ENCODE assay signal across 11 mouse cellular contexts in genomic region chr5:115799895-115800232, GRCm38 (mm10). TPM values are rescaled to one million over a fixed set of nuclear protein-coding genes. Genes with fewer than 3 reads are reported as not detected.
DNase-seq lines count a peak whose midpoint lies in the region; ATAC-seq and TF ChIP-seq lines count a peak whose summit lies in the region.
"Had no signal": no experiment of that assay in that cellular context is flagged by ENCODE, and none has a peak within 500 bp of the region (broad histone marks: within the 10 kb centered on the region; RNA-seq: fewer than 3 reads in every experiment).

No protein-coding gene starts in this region.

- no peak overlapping the region for H3K27ac ChIP-seq in hindbrain, embryonic 12.5 days
- no peak overlapping the region for H3K27ac ChIP-seq in hindbrain, embryonic 11.5 days (ENCODE audit: low read depth, low read length)
- H3K27ac ChIP-seq in liver, embryonic 13.5 days = no peak overlapping the region
- H3K27ac ChIP-seq in left cerebral cortex, adult 2 months = no peak overlapping the region
- H3K27ac ChIP-seq: limb, embryonic 10.5 days; neural tube, embryonic 12.5 days had no signal

- TF ChIP-seq CTCF in left cerebral cortex, adult 2 months (IDR thresholded peaks at IDR 0.05) = no peak

- H3K4me3 ChIP-seq in hindbrain, embryonic 12.5 days = no peak overlapping the region
- no peak overlapping the region for H3K4me3 ChIP-seq in hindbrain, embryonic 11.5 days (ENCODE audit: low read depth, low read length)
- no peak overlapping the region for H3K4me3 ChIP-seq in liver, embryonic 13.5 days (replicated peaks)
- H3K4me3 ChIP-seq in left cerebral cortex, adult 2 months = no peak overlapping the region; the same call in 1 of the 2 replicates
- H3K4me3 ChIP-seq: erythroblast, embryonic 14.5 days; limb, embryonic 10.5 days; neural tube, embryonic 12.5 days had no signal

- ATAC-seq in hindbrain, embryonic 12.5 days (ENCODE audit: low FRiP score) = no peak
- ATAC-seq in hindbrain, embryonic 11.5 days (ENCODE audit: low FRiP score) = no peak
- no peak for ATAC-seq in liver, embryonic 13.5 days (ENCODE audit: low read depth)
- no peak for ATAC-seq in erythroblast, adult 5-6 weeks (replicated peaks; ENCODE audit: low FRiP score, poor library complexity, severe bottlenecking)

- intact Hi-C loops in left cerebral cortex, adult 2 months (cut with DNase I) = no loop called here

- 38% methylated on average over 4 of the region's 4 CpGs for WGBS in hindbrain, embryonic 12.5 days
- 55% methylated on average over 4 of the region's 4 CpGs for WGBS in hindbrain, embryonic 11.5 days
- WGBS in liver, embryonic 13.5 days (ENCODE audit: insufficient replicate concordance) = 45% methylated on average over 4 of the region's 4 CpGs

- H3K36me3 ChIP-seq in hindbrain, embryonic 12.5 days = no peaks in the 10 kb centered on the region
- no peaks in the 10 kb centered on the region for H3K36me3 ChIP-seq in hindbrain, embryonic 11.5 days (ENCODE audit: control insufficient read depth, insufficient read depth, low read length)
- H3K36me3 ChIP-seq in liver, embryonic 13.5 days = no peaks in the 10 kb centered on the region
- H3K36me3 ChIP-seq: limb, embryonic 10.5 days; neural tube, embryonic 12.5 days had no signal

- no peak for DNase-seq in hindbrain, embryonic 11.5 days (ENCODE audit: low spot score)
- peak; percentile 5 for DNase-seq in thymus, postnatal 25 days
- DNase-seq in thymus, postnatal 0 days (ENCODE audit: low spot score) = no peak
- no peak for DNase-seq in liver, embryonic 13.5 days
- no peak for DNase-seq in left cerebral cortex, adult 2 months (ENCODE audit: extremely low spot score in 1 of 2, low spot score in 2 of 2)
- DNase-seq: gastrocnemius, postnatal 10 days had no signal

- H3K4me1 ChIP-seq in hindbrain, embryonic 12.5 days = no peaks in the 10 kb centered on the region
- H3K4me1 ChIP-seq in hindbrain, embryonic 11.5 days (replicated peaks; ENCODE audit: control insufficient read depth, insufficient read depth, low read length) = no peaks in the 10 kb centered on the region
- H3K4me1 ChIP-seq in liver, embryonic 13.5 days (replicated peaks) = no peaks in the 10 kb centered on the region; the same call in 1 of the 2 replicates
- H3K4me1 ChIP-seq: limb, embryonic 10.5 days; neural tube, embryonic 12.5 days had no signal

- 0 out of 2 replicates have a peak overlapping the region, but pooled peaks have one; percentile 6 for H3K4me2 ChIP-seq in hindbrain, embryonic 12.5 days (replicated peaks)
- H3K4me2 ChIP-seq in hindbrain, embryonic 11.5 days (replicated peaks; ENCODE audit: low read depth, low read length) = no peak overlapping the region
- H3K4me2 ChIP-seq in liver, embryonic 13.5 days = peak overlapping the region; percentile 29; the same call in 1 of the 2 replicates
- H3K4me2 ChIP-seq: neural tube, embryonic 12.5 days had no signal

- no peaks in the 10 kb centered on the region for H3K9me3 ChIP-seq in hindbrain, embryonic 12.5 days (replicated peaks)
- no peaks in the 10 kb centered on the region for H3K9me3 ChIP-seq in hindbrain, embryonic 11.5 days (ENCODE audit: control insufficient read depth, low read length)
- no peaks in the 10 kb centered on the region for H3K9me3 ChIP-seq in liver, embryonic 13.5 days (replicated peaks)
- H3K9me3 ChIP-seq: limb, embryonic 10.5 days; neural tube, embryonic 12.5 days had no signal

- no peak overlapping the region for H3K9ac ChIP-seq in hindbrain, embryonic 12.5 days
- H3K9ac ChIP-seq in hindbrain, embryonic 11.5 days (ENCODE audit: low read depth, low read length) = no peak overlapping the region
- H3K9ac ChIP-seq in liver, embryonic 13.5 days = no peak overlapping the region
- H3K9ac ChIP-seq: neural tube, embryonic 12.5 days had no signal

- H3K27me3 ChIP-seq in hindbrain, embryonic 12.5 days = no peaks in the 10 kb centered on the region
- H3K27me3 ChIP-seq in hindbrain, embryonic 11.5 days (ENCODE audit: control insufficient read depth, insufficient read depth, low read length) = no peaks in the 10 kb centered on the region
- no peaks in the 10 kb centered on the region for H3K27me3 ChIP-seq in liver, embryonic 13.5 days
- H3K27me3 ChIP-seq: neural tube, embryonic 12.5 days had no signal

RNA-seq across cellular contexts. Expression of gene Cit, which starts 45.2 kb away (rescaled TPM):
- polyA plus RNA-seq in hindbrain, embryonic 12.5 days (2016; fragmentation: Nextera tagmentation; extraction: Ambion mirVana) = 30.9 and 35.0 TPM in 2 replicates
- polyA plus RNA-seq in hindbrain, embryonic 11.5 days (2014; fragmentation: Nextera tagmentation; extraction: Ambion mirVana) = 27.1 and 33.6 TPM in 2 replicates
- 16.4 and 19.9 TPM in 2 replicates for polyA plus RNA-seq in thymus, postnatal 0 days (2015; fragmentation: Nextera tagmentation; extraction: Ambion mirVana)
- polyA plus RNA-seq in liver, embryonic 13.5 days (2015; fragmentation: Nextera tagmentation; extraction: Ambion mirVana) = 39.4 and 41.3 TPM in 2 replicates
- 56.9 and 61.2 TPM in 2 replicates for total RNA-seq in erythroblast, adult 5-6 weeks (2015; ENCODE audit: low replicate concordance)
- total RNA-seq in erythroblast, adult 5-6 weeks (2017; ENCODE audit: low replicate concordance) = 170 and 204 TPM in 2 replicates
- total RNA-seq in left cerebral cortex, adult 2 months (2021) = 100 to 1,000 TPM; 204 to 209 TPM
